Comparison of ENCODE assay signal across 8 mouse cellular contexts in the genomic region with DNA sequence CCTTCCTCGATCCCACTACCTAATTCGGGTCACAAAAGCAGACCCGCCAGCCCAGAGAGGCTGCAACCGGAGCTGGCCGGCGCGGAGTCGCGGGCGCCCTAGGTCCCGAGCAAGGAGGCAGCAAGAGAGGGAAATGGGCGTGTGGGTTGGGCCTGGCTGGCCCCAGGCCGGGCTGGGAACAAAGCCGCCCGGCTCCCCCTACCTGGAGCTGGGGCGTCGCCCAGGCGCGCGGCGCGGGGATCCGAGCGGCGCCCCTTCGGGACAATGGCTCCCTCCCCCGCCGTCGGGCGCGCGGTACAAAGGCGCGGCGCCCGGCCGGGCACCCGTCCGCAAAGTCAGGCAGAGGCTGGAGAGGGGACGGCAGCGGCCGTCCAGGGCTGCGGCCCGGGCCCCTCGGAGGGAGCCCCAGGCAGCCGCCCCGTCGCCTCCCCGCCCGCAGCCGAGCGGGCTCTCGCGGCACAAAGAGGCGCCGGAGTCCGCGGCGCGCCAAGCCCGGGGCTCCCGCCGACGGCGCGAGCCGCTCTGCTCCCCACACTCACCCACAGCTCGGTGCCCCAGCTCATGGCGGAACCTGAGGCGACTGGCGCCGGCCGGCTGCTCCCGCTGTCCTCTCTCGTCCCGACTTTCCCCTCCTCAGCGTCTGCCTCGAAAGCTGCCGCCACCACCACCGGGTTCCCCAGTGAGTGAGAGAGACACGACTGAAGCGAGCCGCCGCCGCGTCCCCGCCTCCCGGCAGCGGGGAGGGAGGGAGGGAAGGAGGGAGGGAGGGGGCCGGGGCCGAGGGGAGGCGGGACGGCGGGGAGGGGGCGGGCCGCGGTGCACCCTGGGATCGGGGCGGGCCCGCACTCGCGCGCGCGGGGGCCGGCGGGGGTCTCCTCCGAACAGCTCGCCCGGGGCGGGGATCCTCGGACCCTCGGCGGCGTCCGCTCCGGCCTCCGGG. TPM values are rescaled to one million over a fixed set of nuclear protein-coding genes. Genes with fewer than 3 reads are reported as not detected.
DNase-seq lines count a peak whose midpoint lies in the region; ATAC-seq and TF ChIP-seq lines count a peak whose summit lies in the region.

Fnbp1l (minus strand) TSS at position 725 of the 940 bp plus-strand sequence.

- H3K9ac ChIP-seq in forebrain, embryonic 15.5 days (replicated peaks), result peak within 1 kb of the TSS; percentile 100
- peak within 1 kb of the TSS; percentile 96 for H3K9ac ChIP-seq in lung, embryonic 14.5 days

- H3K4me3 ChIP-seq in forebrain, embryonic 15.5 days, result peak within 1 kb of the TSS; percentile 94
- H3K4me3 ChIP-seq in layer of hippocampus, adult 2 months, result peak within 1 kb of the TSS; percentile 73
- peak within 1 kb of the TSS; percentile 91 for H3K4me3 ChIP-seq in lung, embryonic 14.5 days (ENCODE audit: low read depth, low read length)

- TF ChIP-seq CTCF in layer of hippocampus, adult 2 months (conservative IDR thresholded peaks at IDR 0.05), result no peak
- no peak for TF ChIP-seq CTCF in lung, embryonic 14.5 days (IDR thresholded peaks at IDR 0.05; ENCODE audit: low read depth)

- ATAC-seq in forebrain, embryonic 15.5 days (replicated peaks), result peak; percentile 87
- peak; percentile 85 for ATAC-seq in lung, embryonic 14.5 days (ENCODE audit: insufficient read depth)

- peak within 1 kb of the TSS; percentile 100 for H3K27ac ChIP-seq in forebrain, embryonic 15.5 days (replicated peaks)
- peak within 1 kb of the TSS; percentile 90 for H3K27ac ChIP-seq in layer of hippocampus, adult 2 months
- H3K27ac ChIP-seq in lung, embryonic 14.5 days (ENCODE audit: low read depth), result peak within 1 kb of the TSS; percentile 98

- H3K4me2 ChIP-seq in forebrain, embryonic 15.5 days (replicated peaks), result peak within 1 kb of the TSS; percentile 72
- peak within 1 kb of the TSS; percentile 81 for H3K4me2 ChIP-seq in lung, embryonic 14.5 days

- H3K9me3 ChIP-seq in forebrain, embryonic 15.5 days, result no peaks in the 10 kb centered on the region
- no peaks in the 10 kb centered on the region for H3K9me3 ChIP-seq in lung, embryonic 14.5 days (ENCODE audit: low read depth, low read length)

- intact Hi-C loops in heart, postnatal 36 days (cut with DNase I), result loop anchor here (5.0 kb wide), 1 partner anchor 67 kb away; no protein-coding TSS in a partner anchor

- peaks cover 39% of the 10 kb centered on the region for H3K4me1 ChIP-seq in forebrain, embryonic 15.5 days
- peaks cover 6% of the 10 kb centered on the region; the same call in 1 of the 2 replicates for H3K4me1 ChIP-seq in lung, embryonic 14.5 days (ENCODE audit: insufficient read depth)

- under 1% methylated on average over 106 of the region's 118 CpGs for WGBS in forebrain, embryonic 15.5 days
- WGBS in lung, embryonic 14.5 days, result under 1% methylated on average over 90 of the region's 118 CpGs

- H3K27me3 ChIP-seq in forebrain, embryonic 15.5 days, result no peaks in the 10 kb centered on the region
- H3K27me3 ChIP-seq in lung, embryonic 14.5 days (ENCODE audit: insufficient read depth, low read length), result no peaks in the 10 kb centered on the region

- H3K36me3 ChIP-seq in forebrain, embryonic 15.5 days, result no peaks in the 10 kb centered on the region
- no peaks in the 10 kb centered on the region for H3K36me3 ChIP-seq in lung, embryonic 14.5 days (ENCODE audit: insufficient read depth)

- DNase-seq in CD4-positive helper T cell, adult 2 months (ENCODE audit: low read depth, low spot score), result peak; percentile 43
- DNase-seq in adrenal gland, postnatal 36 days, result peak; percentile 87 to 90
- peak; percentile 79 to 83 for DNase-seq in heart, postnatal 36 days
- peak; percentile 40 to 59 for DNase-seq in layer of hippocampus, adult 2 months (ENCODE audit: low spot score in 2 of 2)
- DNase-seq in lung, embryonic 14.5 days, result peak; percentile 91
- peak; percentile 68 for DNase-seq in ovary, adult 18-20 months (ENCODE audit: low spot score)
- DNase-seq in thymus, postnatal 4 days, result peak; percentile 73

RNA-seq across cellular contexts. Expression of gene Fnbp1l, which starts in this region (rescaled TPM):
- 10 to 100 TPM; 16.8 to 21.5 TPM for total RNA-seq in adrenal gland, postnatal 36 days (2021)
- 240 and 248 TPM in 2 replicates for polyA plus RNA-seq in forebrain, embryonic 15.5 days (2015; fragmentation: Nextera tagmentation; extraction: Ambion mirVana)
- 10 to 100 TPM; 17.2 to 23.0 TPM for total RNA-seq in heart, postnatal 36 days (2021)
- total RNA-seq in layer of hippocampus, adult 2 months (2021), result 10 to 100 TPM; 29.6 to 31.8 TPM
- polyA plus RNA-seq in lung, embryonic 14.5 days (2014; fragmentation: Nextera tagmentation; extraction: Ambion mirVana), result 51.9 and 56.3 TPM in 2 replicates

Comparison
In these comparisons a context has a peak if more than half of its experiments do, and no peak if none do; other contexts are left out.
1. Peak in every context shown above with its lines: DNase-seq, ATAC-seq, H3K4me3 ChIP-seq and H3K27ac ChIP-seq.